Mouse (Mus musculus) brain, embryonic 18.5 days (tissue): ENCODE measurements around the gene Akap12.

Experiments used
- DNase-seq: peaks from one replicate; pipeline ENCODE4 v3.0.0-alpha.2; 2012; ENCODE audit warnings: low read depth, low spot score

Gene Akap12

DNA sequence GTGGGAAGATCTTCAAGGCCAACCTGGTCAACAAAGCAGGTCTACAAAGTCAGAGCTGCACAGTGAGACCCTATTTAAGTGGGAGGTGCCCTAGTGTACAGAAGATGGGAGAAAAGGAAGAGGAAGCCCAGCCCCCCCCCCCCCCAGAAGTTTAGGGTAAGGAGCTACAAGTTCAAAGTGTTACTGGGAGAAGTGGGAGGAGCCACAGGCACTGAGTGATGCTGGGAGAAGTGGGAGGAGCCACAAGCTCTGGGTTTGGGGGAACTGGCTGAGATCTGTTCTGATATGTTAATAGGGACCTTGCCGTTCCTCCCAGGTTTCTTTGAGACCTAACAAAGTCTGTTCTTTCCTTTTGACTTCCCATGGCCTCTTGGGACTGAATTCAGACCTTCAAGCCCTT, 18.6 kb downstream of the Akap12 start:
- no peak for DNase-seq

DNA sequence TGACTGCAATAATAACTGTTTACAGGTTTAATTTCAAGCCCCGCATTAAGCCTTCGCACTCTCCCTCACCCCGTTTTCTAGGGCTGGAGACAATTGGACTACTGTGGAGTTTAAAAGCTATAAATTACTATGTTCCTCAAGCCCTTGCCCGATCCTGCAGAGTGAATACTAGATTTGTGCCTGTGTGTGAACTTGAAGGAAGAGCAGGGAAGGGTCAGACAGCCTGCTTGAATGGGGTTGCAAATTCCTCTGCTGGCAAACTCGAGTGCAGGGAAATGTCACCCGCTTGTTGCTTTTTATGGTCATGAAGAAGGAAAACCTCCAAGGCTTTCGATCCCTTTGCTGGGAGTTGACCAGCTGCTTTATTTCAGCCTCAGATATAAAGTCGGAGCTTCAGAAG, 19.6 kb downstream of the Akap12 start:
- no peak for DNase-seq

- no peak for DNase-seq
Measured at GRCm38 (mm10) chr10:4289171-4289570, 23.0 kb downstream of the Akap12 start.

GRCm38 (mm10) chr10:4289636-4290035, 23.5 kb downstream of the Akap12 start:
- no peak for DNase-seq

- DNase-seq, result no peak
Measured at GRCm38 (mm10) chr10:4290145-4290544, 24.0 kb downstream of the Akap12 start.

- no peak for DNase-seq
Measured at GRCm38 (mm10) chr10:4290561-4290960, 24.4 kb downstream of the Akap12 start.

- DNase-seq, result no peak
Measured at GRCm38 (mm10) chr10:4293418-4293817, 27.2 kb downstream of the Akap12 start.

DNA sequence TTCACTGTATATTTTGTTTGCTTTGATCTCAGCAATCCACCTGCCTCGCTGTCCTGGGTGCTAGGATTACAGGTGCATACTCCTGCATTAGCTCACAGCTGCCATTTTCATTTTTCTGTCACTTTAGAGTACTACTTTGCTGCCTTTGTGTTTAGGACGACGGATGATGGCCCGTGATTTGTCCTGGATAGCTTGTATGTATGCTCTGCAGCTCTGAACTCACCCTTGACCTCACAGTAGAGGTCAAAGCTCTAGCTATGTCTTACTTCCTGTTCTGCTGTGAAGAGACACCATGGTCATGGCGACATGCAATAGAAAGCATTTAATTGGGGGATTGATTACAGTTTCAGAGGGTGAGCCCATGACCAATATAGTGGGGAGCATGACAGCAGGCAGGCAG, 37.4 kb downstream of the Akap12 start:
- DNase-seq, result no peak

DNA sequence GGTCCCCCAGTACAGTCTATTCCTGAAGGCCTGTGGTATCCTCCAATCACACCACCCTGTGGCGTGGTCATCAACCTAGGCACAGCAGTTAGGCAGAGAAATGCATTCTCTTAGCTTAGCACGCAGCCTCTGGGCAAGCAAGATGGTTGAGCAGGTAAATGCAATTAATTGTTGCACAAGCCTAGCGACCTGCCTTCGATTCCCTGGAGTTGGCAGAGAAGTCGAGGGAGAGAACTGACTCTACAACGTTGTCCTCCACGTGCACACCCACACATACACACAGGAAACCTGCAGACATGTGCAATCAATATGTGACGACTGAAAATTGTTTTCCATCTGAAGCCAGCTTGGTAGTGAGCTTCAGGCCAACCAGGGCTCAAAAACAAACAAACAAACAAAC, 57.7 kb downstream of the Akap12 start:
- no peak for DNase-seq

DNA sequence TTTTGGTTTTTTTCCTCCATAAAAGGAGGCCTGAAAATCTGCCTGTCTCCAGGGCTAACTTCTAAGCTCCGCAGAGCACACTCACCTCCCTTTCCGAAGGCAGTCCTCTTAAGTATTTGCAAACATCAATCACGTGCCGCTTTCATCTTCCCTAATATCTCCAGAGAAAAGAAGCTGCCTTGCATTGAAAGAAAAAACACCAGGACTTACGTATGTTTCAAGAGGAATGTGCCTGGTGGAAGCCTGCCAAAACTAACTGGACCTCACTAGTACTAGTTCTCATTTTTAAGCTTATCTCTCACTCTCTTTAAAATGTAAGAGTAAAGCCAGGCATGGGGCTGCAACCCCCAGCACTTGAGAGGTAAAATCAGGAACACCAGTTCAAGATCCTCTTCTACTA, 59.4 kb downstream of the Akap12 start:
- no peak for DNase-seq

DNA sequence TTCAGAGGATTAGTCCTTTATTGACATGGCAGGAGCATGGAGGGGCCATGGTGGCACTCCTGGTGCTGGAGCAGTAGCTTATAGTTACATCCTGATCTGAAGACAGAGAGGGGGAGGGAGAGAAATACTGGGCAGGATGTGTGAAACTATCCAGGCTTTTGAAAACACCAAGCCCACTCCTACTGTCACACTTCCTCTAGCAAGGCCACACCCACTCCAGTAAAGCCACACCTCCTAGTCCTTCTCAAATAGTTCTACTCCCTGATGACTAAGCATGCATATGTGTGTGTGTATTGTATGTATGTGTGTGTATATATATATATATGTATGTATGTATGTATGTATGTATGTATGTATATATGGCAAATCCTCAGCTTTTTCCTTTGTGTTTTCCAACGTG, 61.5 kb downstream of the Akap12 start:
- no peak for DNase-seq

DNA sequence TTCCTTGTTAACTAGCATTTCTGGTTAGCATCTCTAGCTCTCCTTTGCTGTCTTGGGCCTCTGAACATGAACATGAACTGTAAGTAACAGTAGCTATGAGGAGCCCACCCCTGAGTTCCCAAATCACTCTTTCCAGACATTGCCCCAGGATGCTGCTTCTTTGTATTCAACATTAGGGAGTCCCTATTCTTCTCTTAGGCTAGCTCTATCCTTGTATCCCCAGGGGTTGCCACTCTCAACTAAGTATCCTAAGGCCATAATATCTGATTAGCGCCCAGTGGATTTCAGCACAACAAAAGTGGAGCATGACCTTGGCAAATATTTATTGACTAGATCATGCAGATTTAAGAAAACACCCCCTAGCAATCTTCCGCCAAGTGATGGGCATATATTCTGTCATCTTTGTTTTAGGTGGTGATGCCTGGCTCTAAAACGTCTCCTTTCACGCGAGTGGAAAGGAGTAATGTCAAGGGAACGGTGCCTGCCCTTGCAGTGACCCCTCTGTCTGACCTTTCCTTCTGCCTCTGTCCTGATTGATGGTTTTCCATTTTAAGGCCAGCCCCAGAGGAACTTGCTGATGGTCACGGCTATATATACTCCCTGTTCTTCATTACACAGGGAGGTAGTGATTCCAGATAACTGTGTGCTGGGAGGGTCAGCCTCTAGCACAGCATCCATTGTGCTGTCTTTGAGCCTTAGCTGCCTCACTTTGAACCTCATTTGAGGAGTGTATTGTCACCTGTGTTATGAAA, 66.2 kb downstream of the Akap12 start:
- DNase-seq, result no peak

GRCm38 (mm10) chr10:4333319-4333718, 67.1 kb downstream of the Akap12 start:
- DNase-seq, result peak; percentile 18

DNA sequence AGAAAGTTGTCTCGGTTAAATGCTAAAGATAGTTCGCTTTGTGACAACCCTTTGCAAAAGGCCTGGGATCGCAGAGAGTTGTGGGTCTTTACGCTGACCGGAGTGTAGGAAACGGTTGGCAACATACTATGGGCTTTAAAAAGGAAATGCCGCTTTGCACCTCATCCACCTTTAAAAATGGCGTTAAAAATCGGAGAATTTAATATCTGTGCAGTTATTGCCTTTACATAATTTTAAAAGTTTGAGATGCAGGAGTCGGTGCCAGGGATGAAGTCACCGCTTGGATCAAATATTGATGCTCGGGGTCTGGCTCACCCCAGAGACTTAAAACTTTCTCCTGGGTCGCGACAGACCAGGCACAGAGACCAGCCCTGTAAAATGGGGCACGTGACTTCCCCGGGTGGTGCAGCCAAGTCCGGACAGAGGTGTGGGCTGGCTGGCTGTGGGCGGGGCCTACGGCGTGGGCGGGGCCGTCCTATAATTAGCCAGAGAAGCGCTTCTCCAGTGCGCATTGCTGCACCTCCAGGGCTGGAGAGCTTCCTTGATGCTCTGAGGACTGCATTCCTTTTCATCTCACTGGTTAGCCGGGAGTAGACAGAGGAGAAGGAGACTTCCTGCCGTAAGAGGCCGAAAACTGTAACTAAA, 68.0 kb downstream of the Akap12 start:
- no peak for DNase-seq

DNA sequence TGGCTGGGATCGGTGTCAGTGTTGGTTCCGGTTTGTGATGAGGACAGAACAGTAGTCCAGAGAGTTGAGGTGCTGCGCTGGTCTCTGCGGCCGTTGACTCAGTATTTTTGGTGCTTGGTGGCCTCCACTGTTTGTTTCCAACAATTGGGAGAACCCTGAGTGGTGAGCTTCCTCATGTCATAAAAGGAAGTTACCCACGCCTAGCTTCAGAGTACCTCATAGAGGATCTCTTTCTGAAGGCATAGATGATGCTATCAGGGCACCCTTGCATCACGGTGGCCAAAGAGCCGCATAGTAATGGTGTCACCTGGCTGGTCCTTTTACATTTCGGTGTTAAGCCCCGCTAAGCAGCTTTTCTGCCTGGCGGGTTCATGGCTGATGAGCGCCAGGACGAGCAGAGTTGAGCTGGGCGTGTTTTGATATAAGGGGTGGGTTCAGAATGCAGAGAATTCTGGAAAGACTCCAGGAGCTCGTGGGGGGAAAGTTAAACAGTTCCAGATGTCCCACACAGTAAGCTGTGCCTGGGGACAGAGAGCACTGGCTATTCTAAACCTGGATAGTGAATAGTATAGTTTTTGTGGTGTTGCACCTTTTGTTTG, 72.8 kb downstream of the Akap12 start:
- DNase-seq, result no peak

- DNase-seq, result no peak
Measured at GRCm38 (mm10) chr10:4341430-4341829, 75.2 kb downstream of the Akap12 start.

DNA sequence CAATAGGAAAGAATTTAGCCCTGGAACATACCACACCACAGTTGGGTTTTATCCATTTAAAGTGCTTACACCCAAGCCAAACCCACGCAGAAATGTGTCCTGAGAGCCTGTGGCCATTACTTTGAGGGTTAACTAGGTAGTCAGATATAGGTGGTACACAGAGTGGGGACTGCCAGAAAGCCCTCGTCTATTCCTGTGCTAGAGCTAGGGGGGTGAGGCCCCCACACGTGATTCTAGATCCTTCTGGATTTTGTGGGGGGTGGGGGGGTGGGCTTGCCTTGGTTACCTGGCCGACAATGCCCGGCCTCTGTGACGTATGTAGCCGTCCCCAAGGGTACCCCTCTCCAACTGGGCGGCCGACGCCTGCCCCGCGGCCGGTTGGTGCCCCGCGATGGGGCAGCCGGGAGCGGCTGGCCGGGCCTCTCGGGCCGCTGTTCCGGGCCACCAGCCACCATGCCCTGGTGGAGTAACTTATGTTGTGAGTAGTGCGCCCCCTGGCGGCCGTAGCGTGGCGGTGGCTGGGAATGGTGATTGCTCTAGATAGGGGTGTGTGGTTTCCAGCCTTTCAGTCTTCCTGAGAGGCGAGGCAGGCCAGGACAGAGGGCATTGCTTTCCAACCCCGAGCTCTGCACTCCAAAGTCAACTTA, 80.4 kb downstream of the Akap12 start:
- DNase-seq, result peak; percentile 14

- no peak for DNase-seq
Measured at GRCm38 (mm10) chr10:4347136-4347492, 80.9 kb downstream of the Akap12 start.

- no peak for DNase-seq
Measured at GRCm38 (mm10) chr10:4347591-4347990, 81.4 kb downstream of the Akap12 start.

DNA sequence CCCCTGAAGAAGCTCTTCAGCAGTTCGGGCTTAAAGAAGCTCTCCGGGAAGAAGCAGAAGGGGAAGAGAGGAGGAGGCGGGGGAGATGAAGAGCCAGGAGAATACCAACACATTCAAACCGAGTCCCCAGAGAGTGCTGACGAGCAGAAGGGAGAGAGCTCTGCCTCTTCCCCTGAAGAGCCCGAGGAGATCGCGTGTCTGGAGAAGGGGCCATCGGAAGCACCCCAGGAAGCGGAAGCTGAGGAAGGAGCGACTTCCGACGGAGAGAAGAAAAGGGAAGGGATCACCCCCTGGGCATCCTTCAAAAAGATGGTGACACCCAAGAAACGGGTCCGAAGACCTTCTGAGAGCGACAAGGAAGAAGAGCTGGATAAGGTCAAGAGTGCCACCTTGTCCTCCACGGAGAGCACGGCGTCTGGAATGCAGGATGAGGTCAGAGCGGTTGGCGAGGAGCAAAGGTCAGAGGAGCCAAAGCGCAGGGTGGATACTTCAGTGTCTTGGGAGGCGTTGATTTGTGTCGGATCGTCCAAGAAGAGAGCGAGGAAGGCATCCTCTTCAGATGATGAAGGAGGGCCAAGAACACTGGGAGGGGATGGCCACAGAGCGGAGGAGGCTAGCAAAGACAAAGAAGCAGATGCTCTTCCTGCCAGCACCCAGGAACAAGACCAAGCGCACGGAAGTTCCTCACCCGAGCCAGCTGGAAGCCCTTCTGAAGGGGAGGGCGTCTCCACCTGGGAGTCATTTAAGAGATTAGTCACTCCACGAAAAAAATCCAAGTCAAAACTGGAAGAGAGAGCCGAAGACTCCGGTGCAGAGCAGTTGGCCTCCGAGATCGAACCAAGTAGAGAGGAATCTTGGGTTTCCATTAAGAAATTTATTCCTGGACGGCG, 88.4 kb downstream of the Akap12 start:
- DNase-seq, result no peak

DNA sequence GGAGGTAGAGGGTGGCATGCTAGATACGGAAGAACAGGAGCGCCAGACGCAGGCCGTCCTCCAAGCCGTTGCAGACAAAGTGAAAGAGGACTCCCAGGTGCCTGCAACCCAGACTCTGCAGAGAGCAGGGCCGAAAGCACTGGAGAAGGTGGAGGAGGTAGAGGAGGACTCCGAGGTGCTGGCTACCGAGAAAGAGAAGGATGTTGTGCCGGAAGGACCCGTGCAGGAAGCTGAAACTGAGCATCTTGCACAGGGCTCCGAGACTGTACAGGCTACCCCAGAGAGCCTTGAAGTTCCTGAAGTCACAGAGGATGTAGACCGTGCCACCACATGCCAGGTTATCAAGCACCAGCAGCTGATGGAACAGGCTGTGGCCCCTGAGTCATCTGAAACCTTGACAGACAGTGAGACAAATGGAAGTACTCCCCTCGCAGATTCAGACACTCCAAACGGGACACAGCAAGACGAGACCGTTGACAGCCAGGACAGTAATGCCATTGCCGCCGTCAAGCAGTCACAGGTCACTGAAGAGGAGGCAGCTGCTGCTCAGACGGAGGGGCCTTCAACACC, 89.8 kb downstream of the Akap12 start:
- no peak for DNase-seq
